Mouse (Mus musculus) left cerebral cortex, adult 9 months (tissue): ENCODE data around the gene Senp3.
A peak's percentile ranks its signal among the peaks of the same experiment; 100 is the strongest.
"Not testable (repeated sequence)": the region's sequence is repeated elsewhere in the genome, so short reads cannot be mapped to it uniquely, and the experiment has no call there.

Source experiments
- DNase-seq, 2 experiments: peaks; one replicate each; pipeline ENCODE4 v3.0.0; 2022; ENCODE audit warnings: low spot score in 2 of 2

The Senp3 gene

DNA sequence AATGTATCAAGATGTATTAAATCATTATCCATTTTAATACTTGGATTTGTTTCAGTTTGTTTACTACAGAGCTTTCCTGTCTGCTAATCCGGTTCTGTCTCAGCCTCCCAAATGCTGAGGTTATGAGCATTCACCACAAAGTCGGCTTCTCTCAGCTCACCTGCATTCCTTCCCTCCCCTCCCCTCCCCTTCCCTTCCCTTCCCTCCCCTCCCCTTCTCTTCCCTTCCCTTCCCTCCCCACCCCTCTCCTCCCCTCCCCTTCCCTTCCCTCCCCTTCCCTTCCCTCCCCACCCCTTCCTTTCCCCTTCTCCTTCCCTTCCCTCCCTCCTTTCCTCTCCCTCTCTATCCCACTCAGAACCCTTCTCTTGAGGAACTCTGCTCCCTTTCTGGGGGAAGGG lies 22.7 kb upstream of the Senp3 start:
- no peak for DNase-seq

DNA sequence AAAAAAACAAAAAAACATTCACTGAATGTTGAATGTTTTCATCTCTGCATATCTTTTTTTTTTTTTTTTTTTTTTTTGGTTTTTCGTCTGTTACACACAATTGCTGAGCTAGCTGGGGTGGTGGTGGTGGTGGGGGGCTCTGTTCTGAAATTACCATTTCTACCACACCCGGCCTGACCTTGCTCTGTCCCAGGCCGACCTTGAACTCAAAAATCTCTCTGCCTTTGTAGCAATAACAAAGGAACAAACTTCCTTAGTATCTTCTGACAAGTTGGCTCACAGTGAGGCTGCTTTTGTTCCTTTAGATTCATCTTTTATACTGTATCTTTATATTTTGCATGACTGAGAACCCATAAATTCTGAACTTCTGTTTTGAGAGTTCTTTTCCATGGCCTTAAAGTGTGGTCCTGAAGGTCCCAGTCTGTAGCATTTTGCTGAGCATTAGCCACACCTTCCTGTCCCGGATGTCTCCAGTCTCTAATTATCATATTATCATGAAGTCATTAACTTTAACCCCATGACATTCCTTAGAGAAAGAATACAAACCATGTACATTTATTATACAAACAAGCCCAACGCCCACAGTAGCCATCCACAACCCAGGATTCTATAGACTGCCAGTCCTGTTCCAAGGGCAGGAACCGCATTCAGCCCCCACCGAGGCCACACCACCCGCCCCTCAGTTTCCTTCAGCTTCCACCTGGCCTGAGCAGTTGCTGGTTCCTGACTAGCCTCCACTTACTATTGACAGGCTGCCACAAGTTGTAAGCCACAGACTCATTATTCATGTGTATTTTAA lies 22.1 kb upstream of the Senp3 start:
- no peak for DNase-seq

DNA sequence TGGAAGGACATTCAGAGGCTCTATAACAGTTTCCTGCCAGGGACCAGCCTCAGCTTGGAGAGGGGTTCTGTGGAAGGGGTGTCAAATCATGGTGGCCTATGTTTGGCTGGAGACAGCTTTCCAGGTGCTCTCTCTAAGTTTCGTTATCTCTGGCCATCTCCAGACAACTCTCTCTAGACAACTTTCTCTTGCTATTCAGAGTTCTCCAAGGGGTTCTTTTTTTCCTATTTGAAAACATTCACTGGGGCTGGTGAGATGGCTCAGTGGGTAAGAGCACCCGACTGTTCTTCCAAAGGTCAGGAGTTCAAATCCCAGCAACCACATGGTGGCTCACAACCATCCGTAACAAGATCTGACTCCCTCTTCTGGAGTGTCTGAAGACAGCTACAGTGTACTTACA lies 21.5 kb upstream of the Senp3 start:
- not testable (repeated sequence) for DNase-seq

DNA sequence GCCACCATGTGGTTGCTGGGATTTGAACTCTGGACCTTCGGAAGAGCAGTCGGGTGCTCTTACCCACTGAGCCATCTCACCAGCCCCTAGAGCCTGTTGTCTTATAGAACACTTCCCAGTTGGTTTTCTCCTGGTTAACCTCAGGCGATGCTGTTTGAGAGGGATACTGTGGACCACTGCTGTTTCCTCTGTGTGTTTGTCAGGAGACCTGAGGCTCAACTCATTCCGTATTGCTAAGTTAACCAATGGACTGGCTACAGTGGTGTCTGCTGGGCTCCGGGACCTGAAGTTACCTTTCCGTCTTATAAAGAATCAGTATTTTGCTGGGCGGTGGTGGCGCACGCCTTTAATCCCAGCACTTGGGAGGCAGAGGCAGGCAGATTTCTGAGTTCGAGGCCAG lies 21.0 kb upstream of the Senp3 start:
- DNase-seq, result not testable (repeated sequence)

DNA sequence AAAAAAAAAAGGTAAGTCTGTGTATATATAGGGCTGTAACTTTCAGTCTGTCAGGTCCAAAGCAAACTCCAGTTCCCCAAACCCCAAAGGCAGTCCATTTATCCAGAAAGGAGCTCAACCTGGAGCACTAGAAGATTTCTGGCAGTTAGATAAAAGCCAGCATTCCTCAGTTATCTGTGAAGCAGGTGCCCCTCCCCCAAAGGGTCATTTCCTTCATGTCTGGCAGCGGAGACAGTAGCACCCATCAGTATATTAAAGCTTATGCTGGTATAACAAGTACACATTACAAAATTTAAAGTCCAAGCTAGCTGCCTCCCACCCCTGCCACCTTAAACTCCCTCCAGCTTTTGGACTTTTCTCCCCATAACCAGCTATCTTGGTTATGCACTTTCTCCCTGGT lies 17.7 kb upstream of the Senp3 start:
- no peak for DNase-seq

DNA sequence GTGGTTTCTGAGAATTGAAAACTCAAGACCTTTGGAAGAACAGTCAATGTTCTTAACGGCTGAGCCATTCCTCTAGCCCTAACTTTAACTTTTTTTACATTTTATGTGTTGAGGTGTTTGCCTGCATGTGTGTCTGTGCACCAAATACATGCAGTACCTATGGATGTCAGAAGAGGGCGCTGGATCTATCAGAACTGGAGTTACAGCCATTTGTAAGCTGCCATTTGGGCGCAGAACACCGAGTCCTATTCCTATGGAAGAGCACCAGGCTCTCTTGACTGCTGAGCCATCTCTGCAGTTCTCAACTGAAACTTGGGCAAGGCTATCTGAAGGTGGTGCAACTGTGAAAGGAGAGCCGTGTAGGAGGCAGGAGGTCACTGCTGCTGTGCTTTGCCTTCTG lies 16.7 kb upstream of the Senp3 start:
- DNase-seq, result no peak

DNA sequence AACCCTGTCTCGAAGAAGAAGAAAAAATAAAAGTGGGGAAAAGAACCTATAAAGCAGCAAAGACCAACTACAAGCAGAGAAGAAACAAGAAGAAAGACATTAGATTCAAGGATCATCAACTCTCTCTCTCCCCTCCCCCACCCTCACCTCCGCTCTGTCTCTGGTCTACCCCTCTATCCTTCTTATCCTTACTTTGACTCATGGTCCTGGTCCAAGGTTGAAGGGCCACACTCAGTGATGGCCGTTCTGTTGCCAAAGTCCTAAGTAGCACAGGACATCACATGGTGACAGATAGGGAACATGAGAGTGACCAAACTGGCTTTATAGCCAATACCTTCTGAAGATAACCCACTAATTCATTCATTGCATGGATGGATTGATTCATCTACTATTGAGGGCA lies 15.5 kb upstream of the Senp3 start:
- DNase-seq, result no peak

DNA sequence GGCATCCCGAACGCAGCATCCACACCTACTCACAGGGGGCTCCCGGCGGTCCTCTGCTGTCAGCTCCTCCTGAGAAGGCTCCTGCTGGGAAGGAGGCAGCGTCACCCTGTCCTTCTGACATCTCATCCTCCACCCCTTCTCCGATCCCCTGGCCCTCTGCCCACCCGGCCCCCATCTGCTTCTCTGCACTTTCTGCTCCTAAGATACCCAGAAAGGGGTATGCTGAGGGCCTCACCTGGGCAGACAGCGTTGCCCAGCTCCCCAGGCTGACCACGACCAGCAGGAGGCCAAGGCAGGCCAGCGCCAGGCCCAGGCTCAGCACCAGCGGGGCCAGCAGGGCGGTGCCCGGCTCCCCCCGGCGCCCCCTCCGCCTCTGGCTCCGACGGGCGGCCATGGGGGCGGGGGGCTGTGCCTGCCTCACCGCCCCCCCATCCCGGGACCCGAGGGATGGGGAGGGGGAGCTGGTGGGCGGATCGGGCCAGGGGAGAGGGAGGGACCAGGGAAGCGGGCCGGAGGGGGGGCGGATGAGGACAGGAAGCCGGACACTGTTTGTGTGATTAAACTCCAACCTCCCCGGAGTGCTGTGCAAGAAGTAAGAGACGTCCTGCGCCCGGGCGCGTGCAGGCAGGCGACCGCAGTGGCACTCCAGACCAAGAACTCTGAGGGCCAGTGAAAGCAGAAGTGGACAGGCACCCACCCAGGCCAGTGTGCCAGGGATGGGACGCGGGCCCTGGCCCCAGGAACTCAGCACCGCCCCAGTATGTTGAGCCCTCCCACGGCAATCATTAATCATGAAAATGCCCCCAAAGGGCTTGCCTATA lies 13.7 kb upstream of the Senp3 start, which contains the start of the genes Tnfsf12 and Tnfsfm13:
Tnfsf12 (minus strand) TSS at position 489 of the 821 bp plus-strand sequence.
Tnfsfm13 (minus strand) TSS at position 738 of the 821 bp plus-strand sequence.
- DNase-seq, result no peak

DNA sequence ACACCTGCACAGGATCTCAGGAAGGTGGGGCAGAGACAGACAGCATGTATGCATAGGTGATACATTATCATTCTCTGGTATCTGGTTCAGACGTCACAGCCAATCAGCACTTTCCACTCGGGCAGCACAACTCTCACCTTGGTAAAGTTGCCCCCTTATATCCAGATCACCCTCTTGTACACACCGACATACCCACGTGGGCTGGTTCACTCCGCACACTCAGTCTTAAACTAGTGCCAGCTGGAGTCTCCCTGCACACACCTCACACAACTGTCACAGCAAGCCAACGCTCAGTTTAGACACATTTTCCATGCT lies 13.1 kb upstream of the Senp3 start:
- DNase-seq, result peak in 1 of 2 experiments; percentile 61

DNA sequence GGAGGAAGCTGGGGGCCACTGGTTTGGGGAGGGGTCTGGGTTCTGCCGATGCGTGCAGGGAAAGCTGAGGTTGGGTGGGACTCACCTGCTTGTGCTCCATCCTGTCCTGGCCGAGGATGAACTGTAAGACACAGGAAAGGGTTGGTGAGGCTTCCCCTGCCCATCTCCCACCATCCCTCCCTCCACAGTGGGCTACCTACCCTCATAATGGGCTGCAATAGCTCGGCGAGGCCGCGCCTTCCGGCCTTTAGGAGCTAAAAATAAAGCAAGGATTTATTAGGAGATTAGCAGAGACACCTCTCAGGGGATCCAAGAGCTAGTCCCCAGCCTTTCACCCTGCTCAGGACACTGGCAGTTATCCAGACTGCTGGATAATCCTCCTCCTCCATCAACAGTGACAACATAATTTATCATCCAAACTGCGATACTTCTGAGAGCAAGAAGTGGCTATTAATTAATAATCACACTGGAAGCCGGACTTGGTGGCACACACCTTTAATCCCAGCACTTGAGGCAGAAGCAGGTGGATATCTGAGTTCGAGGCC lies 11.6 kb upstream of the Senp3 start:
- DNase-seq, result no peak

DNA sequence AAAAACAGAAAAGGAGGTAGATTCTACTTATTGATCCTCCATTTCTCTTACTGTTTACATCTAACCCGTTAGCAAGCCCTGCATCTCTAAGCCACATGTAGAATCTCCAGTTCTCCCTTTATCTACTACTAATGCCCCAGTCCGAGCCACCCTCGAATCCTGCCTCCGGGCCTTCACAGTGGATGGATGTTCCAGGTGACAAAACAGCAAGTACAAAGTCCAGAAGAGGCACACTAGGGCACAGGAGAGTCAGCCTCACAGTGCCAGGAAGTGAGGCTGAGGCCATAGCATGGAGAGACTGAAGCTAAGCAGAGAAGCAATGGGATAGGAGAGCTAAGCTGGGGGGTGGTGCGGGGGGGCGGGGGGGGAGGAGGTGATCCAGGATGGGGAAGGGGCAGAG lies 11.0 kb upstream of the Senp3 start:
- no peak for DNase-seq

DNA sequence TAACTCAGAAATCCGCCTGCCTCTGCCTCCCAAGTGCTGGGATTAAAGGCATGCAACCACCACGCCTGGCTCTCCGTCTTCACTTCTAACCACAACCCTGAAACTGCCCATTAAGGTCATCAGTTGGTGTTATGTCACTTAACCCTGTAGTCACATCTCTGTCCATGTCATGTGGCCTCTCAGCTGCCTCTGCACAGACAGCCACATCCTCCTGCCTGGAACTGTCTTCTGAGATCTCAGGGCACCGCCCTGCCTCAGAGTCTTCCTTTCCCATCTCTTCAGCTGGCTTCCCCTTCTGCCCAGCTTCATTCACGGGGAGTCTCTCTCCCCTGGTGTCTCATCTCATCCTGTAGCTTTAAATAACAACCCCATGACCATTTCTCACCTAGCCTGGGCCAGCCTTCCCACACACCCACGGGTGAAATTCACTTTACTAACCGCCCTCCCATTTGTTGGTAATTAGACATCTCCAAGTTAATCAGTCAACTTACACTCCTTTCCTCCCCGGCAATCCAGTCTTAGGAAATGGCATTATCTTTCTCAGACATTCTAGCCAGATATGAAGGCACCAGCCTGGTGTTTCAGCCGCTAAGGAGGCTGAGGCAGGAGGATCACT lies 10.4 kb upstream of the Senp3 start:
- no peak for DNase-seq

DNA sequence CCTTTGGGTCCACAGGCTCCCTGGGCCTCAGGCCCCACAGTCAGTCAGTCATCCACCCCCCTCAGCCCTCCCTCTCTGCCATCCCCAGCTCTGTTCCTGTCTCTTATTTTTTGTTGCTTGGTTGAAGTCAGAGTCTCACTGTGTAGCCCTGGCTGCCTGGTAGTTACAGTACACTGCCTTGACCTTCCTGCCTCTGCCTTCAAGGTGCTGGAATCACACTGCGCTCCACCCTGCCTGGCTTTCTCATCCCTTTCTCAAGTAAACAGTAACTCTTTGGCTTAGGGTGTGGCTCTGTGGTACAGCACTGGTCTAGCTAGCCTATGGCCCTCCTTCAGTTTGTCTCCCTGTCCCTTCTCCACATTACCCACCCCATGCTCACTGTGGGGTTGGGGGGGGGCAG lies 8.0 kb upstream of the Senp3 start:
- no peak for DNase-seq

DNA sequence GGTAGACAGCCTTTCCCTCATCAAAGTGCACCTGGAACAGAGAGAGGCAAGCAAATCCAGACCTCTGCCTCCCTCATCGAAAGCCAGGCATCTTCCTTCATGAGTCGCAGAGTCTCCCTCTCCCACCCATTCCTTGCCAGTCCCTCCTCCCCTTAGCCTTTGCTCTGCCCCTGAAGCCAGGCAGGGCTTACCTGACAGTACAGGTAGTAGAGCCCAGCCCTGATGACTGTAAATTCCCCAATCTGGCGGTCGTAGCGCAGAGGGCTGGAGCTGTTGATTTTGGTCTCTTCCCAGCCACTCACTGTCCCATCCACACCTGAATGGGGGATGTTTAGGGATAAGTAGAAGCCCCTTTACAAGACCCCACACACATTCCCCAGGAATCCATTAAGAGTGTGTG lies 5.2 kb upstream of the Senp3 start:
- DNase-seq, result no peak

DNA sequence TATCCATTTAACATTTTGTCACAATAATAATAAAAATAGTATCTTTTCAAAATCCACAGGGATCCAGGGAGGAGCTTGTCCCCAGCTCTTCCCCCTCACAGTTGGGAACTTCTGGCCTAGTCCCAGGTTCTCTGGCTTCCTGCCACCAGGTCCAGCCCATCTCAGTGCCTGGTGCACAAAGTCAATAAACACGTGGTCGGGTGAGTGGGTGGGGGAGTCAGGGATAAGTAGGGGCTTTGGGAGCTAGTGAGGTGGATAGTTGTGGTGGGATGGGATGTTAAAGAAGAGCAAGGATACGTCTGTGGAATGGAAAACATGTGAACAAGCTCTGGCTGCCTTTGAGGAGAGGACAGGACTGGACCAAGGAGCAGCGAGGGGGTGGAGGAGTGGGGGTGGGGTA lies 4.5 kb upstream of the Senp3 start:
- no peak for DNase-seq

DNA sequence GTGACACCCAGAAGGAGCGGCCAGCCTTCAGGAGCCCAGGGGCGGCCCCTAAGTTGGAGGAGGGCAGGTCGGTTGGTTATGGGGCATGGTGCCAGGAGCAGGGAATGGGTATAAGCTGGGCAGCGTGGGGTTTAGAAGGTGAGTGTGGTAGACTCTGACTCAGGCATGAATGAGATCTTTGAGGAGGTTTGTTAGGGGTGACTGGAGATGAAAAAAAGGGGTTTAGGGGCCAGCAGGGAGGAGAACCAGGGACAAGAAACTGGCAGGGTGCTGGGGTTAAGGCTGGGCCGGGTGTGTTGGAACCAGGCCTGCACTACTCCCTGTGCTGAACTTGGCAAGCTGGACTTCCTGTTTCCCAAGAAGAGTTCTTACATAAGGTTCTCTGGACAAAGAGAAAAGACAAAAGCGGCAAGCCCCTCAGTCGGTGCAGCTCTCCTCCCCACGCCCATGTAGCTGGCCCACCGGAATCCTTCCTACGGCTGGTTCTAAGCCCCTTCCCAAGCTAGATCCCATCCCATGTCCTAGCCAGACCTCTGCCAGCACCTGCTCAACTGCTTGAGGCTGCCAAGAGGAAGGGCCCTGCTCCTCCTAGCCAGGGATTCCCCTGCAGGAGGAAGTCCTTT lies 3.8 kb upstream of the Senp3 start, which contains the start of gene Tnfsf13:
Tnfsf13 (minus strand) TSS at position 259 of the 623 bp plus-strand sequence.
- DNase-seq, result peak in 1 of 2 experiments; percentile 60

DNA sequence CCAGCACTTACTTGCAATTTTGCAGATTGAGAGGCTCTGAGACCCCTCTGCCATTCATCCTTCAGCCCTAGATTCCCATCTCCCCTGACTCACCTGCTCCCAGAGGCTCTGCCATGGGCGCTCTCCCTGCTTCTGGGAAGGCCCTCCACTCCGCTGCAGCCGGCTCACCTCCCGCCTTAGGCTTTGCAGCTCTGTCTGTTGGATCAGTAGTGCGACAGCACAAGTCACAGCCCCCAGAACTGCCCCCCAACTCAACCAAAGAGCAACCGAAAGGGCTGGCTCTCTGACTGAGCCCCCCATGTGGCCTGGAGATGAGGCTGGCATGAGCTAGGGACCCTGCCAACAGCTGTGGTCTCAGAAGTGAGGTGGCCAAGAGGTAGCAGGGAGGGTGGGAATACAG lies 3.1 kb upstream of the Senp3 start:
- DNase-seq, result no peak

DNA sequence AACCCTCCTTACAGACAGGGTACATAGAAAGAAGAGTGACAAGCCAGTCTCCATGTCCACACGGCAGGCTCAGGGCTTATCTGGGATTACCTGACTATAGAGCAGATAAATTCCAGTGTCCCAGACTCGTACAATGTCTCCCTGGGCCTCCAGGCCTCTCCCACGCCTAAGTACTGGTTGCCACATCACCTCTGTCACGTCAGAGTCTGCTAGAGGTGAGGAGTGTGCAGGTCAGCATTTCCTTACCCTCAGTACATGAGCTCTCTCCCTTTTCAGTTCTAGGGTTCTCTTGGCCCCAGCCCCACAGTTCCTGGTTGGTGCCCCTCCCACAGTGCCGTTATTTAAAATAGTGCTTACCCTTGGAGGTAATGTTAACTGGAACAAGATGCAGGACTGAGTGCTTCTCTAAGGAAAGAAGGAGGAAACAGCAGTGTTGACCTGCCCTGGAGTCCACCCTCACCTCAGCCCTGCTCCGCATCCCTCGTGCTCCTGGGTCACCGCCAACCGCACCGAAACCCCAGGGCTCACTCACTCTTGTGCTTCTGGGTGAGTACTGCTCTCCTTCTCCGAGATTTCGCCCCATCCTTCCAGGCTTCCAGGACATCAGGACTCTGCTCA lies 2.4 kb upstream of the Senp3 start:
- DNase-seq, result no peak

DNA sequence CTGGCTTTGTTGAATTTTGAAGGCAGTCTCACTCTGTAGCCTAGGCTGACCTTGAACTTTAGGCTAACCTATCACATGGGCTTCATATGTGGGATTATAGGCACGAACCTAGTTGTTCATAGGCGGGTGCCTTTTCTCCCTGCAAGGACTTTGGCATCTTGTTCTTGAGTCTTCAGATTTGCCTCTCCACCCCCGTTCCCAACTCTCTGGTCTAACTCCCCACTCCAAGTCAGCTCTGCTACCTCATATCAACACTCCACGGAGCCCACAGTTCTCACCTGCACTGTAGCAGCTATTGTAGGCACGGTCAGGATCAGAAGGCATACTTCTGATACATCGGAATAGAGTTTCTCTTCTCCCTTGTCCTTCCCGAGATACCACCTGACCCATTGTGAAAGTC lies 1.7 kb upstream of the Senp3 start:
- no peak for DNase-seq

DNA sequence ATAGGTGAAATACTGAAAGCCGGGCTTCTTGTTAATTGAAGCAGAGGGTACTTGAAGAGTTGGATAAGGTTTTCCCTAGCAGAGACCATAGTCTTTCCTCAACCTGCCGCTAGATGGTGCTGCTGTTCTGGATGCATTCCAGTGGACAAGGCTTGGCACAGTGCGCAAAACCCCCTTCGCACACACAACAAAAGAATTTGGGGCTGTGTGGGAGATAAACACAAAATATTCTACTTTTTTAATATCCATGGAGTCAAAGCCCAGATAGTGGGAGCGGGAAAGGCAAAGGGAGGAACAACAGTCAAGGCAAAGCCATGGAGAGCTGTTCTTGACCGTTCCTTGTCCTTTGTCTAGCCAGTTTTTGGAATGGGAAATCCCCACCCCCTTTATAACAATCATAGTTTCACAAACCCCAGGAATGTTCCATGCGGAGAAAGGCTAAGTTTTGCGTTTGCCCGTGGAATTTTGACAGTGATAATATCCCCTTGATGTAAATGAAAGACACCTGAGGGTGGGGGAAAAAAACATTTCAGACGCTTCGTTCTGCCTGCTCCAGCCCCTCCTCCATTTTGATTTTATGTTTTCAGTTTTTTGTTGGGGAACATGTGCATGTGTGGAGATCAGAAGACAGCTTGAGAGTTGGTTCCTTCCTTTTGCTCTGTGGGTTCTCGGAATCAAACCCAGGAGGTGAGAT lies 1.1 kb upstream of the Senp3 start:
- peak in 1 of 2 experiments; percentile 92 for DNase-seq
